Mouse (Mus musculus) left cerebral cortex, adult 11 months (tissue): ENCODE measurements around the gene Tango6.

Experiments used
- DNase-seq: peaks from one replicate; pipeline ENCODE4 v3.0.0; 2022; ENCODE audit warnings: low spot score

Tango6 gene

GRCm38 (mm10) chr8:106682971-106683668 lies at the start of gene Tango6:
TSS of gene Tango6 (plus strand) at chr8:106683068.
- peak; percentile 80 for DNase-seq

- no peak for DNase-seq
These were observed 49.3 kb upstream of the Tango6 start for GRCm38 (mm10) chr8:106633361-106634158.

- DNase-seq, result no peak
These were observed 47.6 kb upstream of the Tango6 start for GRCm38 (mm10) chr8:106635284-106635683.

- no peak for DNase-seq
These were observed 45.4 kb upstream of the Tango6 start for GRCm38 (mm10) chr8:106637446-106637845.

DNA sequence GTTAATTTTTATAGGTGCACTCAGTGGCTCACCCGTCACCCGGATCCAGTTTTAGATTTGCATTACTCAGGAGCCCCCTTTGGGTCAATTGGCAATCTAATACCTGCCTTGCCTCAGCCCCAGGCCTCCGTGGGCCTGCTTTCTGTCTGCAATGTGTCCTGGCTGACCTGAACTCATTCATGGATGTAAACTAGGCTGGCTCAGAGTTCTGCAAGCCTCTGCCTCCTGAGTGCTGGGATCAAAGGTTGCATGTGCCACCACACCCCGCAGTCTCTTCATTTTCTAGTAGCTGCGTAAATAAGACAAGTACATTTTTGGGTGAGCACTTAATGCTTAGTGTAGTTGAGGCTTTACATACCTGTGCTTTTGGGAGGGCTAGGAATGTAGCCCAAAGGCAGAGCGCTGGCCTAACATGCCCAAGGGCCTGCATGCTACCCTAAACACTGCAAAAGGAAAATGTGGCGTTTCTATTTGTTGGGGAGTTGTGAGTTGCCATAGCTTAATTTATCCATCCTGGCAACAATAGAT lies 44.0 kb upstream of the Tango6 start:
- DNase-seq, result no peak

DNA sequence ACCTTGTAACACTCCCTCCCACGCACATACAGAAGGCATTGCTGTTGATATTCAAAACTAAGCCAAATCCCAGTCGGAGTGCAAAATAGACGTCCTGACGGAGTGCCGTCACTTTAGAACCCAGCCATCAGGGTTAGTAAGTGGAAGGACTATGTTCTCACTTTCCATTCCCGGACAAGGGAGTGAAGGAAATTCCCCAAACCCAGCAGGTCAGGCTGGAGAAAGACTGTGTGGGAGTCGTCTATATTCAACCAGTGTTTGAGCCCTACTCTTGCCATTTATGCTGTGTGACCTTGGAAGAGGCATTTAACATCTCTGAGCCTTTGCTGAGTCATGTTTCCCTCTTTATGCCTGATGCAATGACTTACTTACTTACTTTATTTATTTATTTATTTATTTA lies 42.7 kb upstream of the Tango6 start:
- no peak for DNase-seq

DNA sequence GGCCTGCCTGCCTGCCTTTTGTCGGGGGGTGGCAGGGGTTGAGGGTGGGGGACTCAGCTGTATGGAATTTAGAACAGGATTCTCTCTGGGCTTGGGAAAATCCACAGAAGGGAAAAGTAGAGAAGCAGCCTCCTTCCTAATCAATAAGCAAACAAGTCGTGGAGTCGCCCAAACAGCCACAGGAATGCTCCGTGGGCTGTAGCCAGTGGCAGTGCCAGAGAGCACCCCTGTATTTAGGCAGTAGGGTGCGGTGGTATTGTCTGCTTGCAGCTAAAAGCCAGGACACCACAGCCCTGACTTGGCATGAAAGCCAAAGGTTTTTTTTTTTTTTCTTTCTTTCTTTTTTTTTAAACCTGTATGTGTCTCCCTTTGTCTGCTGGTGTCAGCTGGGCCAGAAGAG lies 41.9 kb upstream of the Tango6 start:
- DNase-seq, result no peak

GRCm38 (mm10) chr8:106642172-106642571 lies 40.7 kb upstream of the Tango6 start:
- DNase-seq, result no peak

- DNase-seq, result no peak
These were observed 39.8 kb upstream of the Tango6 start for GRCm38 (mm10) chr8:106643100-106643499.

GRCm38 (mm10) chr8:106644957-106645356 lies 37.9 kb upstream of the Tango6 start:
- DNase-seq, result no peak

GRCm38 (mm10) chr8:106646153-106646552 lies 36.7 kb upstream of the Tango6 start:
- no peak for DNase-seq

DNA sequence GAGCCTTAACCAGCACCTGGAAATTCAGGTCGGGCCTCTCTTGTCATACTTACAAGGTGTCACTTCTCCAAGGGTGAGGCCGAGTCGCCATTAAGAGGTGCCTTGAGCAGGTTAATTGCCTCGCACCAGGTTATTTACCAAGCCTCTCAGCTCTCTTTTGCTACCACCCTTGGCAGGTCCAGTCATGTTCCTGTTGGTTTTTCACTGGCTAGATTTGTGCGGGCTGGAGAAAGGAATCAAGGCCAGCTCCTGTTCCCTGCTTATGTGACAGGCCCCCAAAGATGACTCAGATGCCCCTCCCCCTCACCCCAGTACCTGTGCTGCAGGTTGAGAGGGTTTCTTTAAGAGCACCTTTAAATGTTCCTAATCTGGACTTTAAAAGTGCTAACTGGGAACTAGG lies 36.1 kb upstream of the Tango6 start:
- DNase-seq, result no peak

DNA sequence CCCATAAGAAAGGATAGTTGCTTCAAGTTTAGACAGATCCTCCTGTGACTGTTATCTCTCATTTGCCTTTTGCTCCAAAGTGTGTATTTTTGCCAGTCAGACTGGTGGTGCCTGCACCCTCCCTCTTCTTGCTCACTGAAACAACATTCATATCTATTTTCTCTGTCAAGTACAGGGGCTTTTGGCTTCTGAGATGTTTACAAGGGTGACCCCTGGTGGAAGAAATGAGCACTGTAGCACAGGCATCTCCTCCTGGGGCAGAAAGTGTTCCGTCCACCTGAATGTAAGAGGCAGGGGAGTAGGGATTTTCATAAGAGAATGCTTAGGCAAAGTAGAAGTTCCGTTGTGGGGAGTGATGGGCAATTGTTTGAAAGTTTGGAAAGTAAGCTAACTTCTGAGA lies 35.5 kb upstream of the Tango6 start:
- DNase-seq, result peak; percentile 51

DNA sequence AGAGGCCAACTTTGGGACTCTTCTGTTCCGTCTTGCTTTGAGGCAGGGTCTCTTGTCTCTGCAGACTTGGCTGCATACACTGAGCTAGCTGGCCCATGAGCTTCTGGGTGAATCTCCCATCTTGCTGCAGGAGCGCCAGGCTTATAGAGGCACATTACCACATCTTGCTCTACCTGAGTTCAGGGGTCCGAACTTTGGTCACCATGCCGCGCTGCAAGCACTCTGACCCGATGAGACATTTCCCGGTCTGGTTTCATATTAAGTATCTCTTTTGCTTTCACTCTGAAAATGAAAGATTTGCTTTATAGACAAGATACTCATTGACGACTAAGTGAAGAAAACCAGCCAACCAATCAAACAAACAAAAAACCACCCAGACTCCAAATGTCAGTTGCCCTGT lies 34.4 kb upstream of the Tango6 start:
- no peak for DNase-seq

DNA sequence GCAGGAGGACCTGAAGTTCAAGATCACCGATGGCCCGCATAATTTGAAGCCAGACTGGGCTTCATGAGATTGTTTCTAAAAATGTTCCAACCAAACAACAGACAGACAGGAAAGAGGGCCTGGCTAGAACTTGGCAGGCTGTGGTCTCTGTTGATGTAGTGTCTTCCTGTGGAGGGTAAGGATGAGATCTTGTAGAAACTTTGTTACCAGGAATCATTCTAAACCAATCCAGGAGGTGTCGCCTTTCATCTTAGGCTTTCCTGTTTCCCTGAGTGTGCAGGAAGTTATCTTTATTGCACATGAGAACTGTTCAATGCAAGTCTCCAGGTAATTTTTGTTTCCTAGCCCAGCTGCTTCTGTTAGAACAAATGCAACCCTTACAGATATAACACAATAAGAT lies 30.9 kb upstream of the Tango6 start:
- no peak for DNase-seq

DNA sequence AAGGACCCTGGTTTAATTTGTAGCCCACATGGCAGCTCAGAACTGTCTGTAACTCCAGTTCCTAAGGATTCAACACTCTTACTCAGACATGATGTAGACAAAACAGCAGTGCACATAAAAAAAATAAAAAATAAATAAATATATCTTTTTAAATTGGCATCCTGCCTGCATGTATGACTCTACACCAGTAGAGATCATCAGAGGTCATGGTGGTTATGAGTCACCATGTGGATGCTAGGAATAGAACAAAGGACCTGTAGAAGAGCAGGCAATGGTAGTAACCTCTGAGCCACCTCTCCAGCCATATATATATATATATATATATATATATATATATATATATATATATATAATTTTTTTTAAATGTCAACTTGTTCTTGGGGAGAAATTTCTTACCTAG lies 26.8 kb upstream of the Tango6 start:
- DNase-seq, result no peak

DNA sequence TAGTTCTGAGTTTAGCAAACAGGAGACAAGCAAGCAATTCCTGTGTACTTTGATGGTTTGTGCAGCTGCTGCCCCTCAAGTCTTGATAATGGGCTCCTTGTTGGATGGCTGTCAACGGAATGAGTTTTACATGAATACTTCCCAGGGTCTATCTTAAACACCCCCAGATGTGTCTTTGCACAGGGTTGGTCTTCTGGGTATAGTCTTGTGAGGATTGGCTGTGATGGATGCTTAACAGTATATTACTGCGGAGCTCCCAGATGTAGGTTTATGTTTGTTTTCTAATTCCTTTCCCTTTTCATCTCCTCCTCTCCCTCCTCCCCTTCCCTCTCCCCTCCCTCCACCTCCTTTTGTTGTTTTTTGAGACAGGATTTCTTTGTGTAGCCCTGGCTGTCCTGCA lies 10.1 kb upstream of the Tango6 start:
- no peak for DNase-seq

DNA sequence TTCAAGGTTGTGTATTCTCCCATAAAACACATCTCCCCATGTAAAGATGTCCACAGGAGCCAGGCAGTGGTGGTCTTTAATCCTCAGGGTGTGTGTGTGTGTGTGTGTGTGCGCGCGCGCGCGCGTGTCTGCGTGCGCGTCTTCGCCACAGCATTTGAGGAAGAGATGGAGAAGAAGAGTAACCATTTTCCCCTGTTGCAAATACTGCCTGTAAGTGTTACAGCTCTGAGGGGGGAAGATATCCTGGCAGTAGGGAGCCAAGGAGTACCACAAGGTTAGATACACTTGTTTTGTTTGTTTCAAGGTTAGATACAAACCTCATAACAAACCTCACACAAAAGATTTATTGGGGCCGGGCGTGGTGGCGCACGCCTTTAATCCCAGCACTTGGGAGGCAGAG lies 8.6 kb upstream of the Tango6 start:
- no peak for DNase-seq

DNA sequence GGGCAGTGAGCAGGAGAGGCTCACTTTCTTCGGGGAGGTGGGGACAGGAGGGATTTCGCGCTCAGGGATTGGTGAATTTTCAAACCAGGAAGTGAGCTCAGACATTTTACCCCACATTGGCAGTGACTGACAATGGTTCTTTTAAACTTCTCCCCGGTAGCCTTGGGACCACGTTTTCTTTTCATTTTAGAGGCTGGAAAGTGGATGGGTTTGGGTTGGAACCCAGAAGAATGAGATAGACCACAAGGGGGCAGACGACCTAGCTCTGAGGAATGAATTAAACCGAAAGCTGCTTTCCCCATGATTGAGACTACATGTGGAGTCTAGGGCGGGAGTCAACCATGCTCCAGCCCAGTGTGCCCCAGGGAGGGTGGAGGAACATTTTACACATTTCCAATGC lies 8.0 kb upstream of the Tango6 start:
- DNase-seq, result no peak

DNA sequence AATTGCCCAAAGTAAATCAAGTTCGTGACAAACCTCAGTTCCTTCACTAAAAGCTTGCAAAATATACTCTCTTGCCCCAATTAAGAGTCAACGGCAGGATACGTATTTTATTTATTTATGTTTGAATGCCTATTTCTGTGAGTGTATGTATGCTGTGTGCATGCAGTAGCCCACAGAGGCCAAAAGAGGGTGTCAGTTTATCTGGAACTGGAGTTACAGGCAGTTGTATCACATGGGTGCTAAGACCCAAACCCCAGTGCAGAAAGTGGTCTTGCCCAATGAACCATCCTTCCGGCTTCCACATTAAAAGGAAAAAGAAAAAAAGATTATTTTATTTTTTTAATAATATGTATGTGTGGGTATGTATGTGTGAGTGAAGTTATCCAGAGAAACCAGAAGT lies 1.5 kb downstream of the Tango6 start:
- no peak for DNase-seq

- no peak for DNase-seq
These were observed 4.6 kb downstream of the Tango6 start for GRCm38 (mm10) chr8:106687479-106687878.

- no peak for DNase-seq
These were observed 14.9 kb downstream of the Tango6 start for GRCm38 (mm10) chr8:106697748-106698248.

DNA sequence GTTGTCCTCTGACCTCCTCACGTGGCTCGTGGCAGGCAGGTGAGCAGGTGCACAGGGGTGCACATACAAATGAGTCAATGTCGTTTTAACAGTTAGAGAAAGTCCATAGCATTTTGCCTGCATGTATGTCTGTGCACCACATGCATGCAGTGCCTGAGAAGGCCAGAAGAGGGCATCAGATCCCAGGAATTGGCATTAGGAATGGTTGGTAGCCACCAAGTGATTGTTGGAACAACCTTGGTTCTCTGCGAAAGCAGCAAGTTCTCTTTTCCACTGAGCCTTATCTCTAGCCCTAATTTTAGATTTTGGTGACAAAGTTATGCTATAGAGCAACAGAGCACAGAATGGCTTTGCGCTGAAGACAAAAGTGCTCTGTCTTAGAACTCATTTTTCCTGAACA lies 16.7 kb downstream of the Tango6 start:
- DNase-seq, result no peak
